Mouse (Mus musculus) olfactory bulb, adult 2 months (tissue): ENCODE data around the gene Wnt3.

Source experiments
- CTCF ChIP-seq: fragments of 200-500 bp; IDR thresholded peaks from 2 replicates; pipeline ENCODE4 v1.5.1; 2012; ENCODE audit warnings: low read depth, mild to moderate bottlenecking, low read length, moderate library complexity; ENCODE audit not compliant: insufficient read depth
- POLR2A ChIP-seq: fragments of 200-500 bp; IDR thresholded peaks from 2 replicates; pipeline ENCODE4 v1.6.1; 2012; ENCODE audit warnings: mild to moderate bottlenecking, low read depth, low read length, moderate library complexity; ENCODE audit not compliant: insufficient read depth

DNA sequence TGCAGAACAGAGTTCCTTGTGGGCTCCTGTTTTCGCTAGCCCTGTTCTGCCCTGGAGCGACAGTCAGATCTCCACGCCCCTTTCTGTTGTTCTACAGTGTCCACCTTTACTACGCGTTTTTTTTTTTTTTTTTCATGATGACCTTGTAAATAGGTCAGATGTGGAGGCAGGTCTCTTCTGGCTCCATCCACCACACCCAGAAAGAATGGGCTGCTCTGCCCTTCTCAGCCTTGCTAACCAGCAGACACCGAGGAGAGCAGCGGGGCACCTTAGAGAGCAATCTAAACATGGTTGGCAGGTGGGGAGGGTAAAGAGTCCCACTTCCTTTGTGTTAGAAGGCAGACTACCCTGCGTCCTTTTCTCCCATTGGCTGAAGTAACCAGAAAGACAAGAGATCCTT lies 42.8 kb downstream of the Wnt3 start:
- TF ChIP-seq CTCF = no peak
- TF ChIP-seq POLR2A = no peak
